Mouse (Mus musculus) 416B (cell line): ENCODE data around the gene Ascl3.

Source experiments
- DNase-seq: peaks from one replicate; pipeline ENCODE4 v3.0.0; 2011; ENCODE audit warnings: low read depth

Ascl3 gene

GRCm38 (mm10) chr7:109731626-109732025 lies at the start of gene Ascl3:
Ascl3 (minus strand) TSS chr7:109731726.
- no peak for DNase-seq

GRCm38 (mm10) chr7:109781087-109781469 lies 49.6 kb upstream of the Ascl3 start:
- no peak for DNase-seq

- DNase-seq: peak; percentile 69
Measured at GRCm38 (mm10) chr7:109772251-109772650, 40.7 kb upstream of the Ascl3 start.

- peak; percentile 98 for DNase-seq
Measured at GRCm38 (mm10) chr7:109768699-109769383, 37.3 kb upstream of the Ascl3 start.

GRCm38 (mm10) chr7:109767575-109768350 lies 36.2 kb upstream of the Ascl3 start:
- no peak for DNase-seq

- no peak for DNase-seq
Measured at GRCm38 (mm10) chr7:109764009-109764408, 32.5 kb upstream of the Ascl3 start.

DNA sequence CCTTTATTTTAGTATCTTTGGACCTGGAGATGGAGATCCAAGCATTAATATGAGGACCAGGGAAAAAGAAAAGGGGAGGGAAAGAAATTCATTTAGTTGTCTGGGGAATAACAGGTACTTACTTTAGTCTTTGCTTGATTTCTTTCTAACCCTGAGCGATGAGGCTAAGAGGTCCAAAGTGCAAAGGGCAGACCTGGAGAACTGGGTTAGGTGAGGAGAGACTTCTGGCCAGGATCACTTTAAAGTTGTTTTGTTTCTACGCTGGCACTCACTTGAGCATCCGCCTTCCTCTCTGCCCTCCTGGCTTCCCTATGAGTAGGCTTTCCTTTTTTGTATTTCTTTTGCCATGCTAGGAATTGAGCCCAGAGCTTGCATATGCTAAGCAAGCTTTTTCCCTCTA lies 24.8 kb upstream of the Ascl3 start:
- DNase-seq: no peak

DNA sequence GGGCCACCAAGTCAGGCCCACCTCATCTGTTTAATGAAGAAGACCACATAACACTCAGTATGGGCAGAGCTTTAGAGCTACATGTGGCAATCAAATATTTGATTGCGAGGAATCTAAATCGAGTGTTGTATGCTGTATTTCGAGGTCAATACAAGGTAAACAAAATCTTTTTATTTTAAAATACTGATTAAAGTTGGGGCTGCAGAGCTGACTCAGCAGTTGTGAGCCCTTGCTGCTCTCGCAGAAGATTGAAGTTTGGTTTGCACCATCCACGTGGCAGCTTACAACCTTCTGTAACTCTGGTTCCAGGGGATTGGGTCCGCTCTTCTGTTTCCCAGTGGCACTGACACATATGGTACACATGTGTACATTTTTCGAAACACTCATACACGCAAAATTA lies 22.5 kb upstream of the Ascl3 start:
- no peak for DNase-seq

- peak; percentile 67 for DNase-seq
Measured at GRCm38 (mm10) chr7:109752008-109752925, 20.7 kb upstream of the Ascl3 start, which contains the start of gene Tmem9b. Tmem9b (minus strand) TSS chr7:109752875.

DNA sequence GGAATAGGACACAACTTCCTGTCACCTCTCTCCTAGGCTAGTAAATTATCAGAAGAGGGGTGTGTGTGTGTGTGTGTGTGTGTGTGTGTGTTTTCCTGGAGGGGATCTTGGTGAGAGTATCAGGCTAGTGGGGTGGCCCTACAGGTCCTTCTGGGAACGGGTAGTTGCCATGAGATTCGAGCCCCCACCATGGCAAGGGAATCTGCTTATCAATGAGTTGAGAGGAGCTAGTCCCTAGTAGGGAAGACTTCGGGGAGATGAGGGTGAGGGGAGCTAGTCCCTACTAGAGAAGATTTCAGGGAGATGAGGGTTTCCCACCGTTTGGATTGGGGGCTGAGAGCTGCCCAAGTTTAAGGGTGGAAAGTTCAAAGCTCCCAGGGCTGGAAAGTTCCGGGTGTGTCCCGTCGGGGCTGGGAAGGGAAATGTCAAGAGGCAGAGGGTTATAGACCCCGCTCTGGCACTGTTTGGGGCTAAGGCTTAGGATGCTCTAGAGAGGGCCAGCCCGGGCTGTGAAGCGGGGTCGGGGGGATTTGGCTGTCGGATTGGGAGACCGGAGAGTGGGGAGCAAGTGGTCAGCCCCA lies 20.0 kb upstream of the Ascl3 start:
- DNase-seq: peak; percentile 16

- peak; percentile 49 for DNase-seq
Measured at GRCm38 (mm10) chr7:109747747-109748146, 16.2 kb upstream of the Ascl3 start.

DNA sequence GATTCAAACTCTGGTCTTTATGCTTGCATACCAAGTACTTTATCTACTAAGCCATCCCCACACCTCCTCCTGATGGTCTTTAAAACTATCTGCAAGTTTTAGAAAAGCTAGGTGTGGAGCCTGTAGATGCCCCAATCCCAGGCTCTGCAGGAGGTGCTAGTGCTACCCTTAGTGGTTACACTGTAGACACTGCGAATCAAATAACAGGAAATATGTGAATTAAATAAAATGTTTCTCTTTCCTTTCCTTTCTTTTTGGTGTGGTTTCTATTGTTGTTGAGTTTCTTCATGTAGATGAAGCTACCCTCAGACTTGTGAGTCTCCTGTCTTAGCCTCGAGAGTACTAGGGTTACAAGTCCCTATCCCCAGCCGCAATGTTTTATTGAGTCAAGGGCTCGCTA lies 10.2 kb upstream of the Ascl3 start:
- DNase-seq: no peak

DNA sequence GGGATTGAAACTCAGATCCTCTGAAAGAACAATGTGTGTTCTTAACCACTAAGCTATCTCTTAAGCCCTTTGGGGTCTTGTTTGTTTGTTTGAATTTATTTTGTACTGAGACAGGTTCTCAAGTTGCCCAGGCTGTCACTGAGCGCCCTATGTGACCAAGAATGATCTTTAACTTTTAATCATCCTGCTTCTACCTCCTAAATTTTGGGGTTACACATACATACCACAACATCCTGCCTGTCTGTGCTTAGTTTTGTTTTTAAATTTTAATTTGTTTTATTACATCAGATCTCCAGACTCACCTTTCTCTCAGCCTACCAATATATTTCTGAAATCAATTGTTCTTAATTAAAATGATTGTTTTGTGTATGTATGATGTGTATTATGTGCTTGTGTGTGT lies 9.5 kb upstream of the Ascl3 start:
- DNase-seq: no peak

DNA sequence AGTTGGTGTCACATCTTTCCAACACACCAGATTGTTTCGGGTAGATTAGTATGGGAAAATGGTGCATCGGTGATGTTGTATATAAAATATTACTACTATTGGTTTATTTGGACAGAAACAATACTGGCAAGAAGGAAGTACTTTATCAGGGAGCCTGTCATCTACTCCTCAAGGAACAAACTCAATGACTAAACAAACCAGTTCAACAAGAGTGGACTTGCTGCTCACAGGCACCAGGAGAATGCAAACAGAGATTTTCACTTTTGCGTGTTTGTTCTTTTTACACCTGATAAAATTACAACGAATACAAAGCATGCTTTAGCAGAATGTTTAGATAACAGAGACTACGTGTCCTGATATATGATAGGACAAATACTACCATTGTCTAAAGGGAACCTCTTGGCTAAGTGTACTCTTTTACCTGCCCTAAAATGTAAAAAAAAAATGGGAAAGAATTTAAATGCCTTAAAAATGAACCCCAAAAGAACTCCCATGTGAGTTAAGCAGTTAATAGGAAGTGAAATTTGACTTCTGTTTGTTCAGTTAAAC lies 8.4 kb upstream of the Ascl3 start:
- DNase-seq: no peak

DNA sequence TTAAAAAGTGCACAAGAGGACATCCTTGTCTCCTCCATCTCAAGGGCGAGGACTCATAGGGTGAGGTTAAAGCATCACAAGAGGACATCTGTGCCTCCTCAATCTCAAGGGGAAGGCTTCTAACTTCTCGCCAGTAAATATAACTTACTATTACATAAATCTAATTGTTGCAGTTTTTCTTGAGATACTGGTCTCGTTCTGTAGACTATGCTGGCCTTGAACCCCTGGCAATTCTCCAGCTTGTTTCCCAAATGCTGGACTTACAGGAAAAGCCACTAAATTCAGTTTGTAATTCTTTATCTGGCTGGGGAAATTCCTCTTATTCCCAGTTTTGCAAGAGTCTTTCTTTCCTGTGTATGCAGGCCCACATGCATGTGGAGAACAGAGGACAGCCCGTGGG lies 3.3 kb upstream of the Ascl3 start:
- DNase-seq: no peak

DNA sequence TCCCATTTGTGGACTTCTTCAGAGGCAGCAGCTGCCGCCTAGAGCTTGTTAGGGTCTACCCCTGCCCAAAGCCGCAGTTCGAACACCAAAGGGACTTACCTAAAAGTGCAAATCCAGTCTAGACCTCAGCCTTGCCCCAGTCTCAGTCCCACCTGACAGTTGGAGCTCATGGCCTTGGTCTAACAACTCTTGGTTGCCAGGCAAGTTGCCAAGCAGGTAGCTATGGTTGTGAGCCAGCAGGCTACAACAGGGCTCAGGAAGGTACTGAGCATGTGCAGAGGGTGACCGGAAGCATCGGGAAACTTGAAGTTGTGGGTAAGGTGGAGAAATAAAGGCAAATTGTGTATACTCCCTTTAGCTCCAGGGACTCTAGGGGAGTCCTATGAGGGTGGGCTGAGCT lies 7.8 kb downstream of the Ascl3 start, which contains the start of gene BC051019:
TSS of gene BC051019 (minus strand) at position 154 of the 400 bp plus-strand sequence.
- DNase-seq: no peak

DNA sequence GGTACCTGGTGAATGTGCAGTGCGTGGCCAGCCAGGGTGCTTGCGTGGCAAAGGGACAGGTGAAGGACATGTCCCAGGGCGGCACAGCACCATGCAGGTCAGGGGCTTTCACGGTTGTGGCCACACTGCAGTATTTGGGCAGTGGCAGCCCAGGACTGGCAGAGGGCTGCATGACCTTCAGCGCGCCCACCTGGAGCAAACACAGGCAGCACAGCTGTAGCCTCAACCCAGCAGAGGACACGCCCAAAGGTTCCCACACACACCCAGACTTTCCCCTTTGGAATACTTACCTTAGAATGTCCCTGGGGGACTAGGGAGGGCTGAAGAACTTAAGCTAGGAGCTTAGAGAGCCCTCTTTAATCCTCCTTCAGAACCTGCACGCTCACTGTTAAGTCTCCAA lies 8.4 kb downstream of the Ascl3 start:
- DNase-seq: no peak

DNA sequence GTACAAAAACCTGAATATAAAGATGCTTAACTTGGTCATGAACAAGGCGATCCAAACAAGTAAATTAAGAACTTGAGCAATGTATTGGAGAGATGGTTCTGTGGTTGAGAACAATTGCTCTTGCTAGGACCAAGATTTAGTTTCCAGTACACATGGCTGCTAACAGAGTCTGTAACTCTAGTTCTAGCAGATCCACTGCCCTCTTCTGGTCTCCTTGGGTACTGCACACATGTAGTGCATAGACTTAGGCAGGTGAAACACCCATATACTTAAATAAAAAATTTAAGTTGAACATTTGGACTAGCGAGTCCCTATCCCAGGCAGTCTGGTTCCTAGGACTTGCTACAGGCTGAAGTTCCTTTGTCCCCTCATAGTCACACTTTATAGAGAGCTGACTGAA lies 8.9 kb downstream of the Ascl3 start:
- peak; percentile 19 for DNase-seq

DNA sequence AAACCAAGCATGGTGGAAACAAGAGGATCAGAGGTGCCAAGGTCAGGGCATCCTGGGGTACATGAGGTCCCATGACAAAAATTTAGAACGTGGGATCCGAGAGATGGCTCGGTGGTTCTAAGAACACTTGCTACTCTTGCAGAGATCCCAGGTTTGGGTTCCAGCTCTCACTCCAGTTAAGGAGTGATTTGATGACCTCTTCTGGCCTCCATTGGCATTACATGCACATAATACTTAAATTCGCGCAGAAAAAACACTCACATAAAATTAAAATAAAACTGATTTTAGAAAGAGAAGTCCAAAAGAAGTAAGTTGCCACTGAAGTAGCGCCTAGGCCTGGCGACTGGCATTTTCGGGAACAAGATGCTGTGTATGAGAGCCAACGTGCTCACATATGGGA lies 12.2 kb downstream of the Ascl3 start:
- peak; percentile 57 for DNase-seq

- peak; percentile 33 for DNase-seq
Measured at GRCm38 (mm10) chr7:109713434-109713982, 18.0 kb downstream of the Ascl3 start.

DNA sequence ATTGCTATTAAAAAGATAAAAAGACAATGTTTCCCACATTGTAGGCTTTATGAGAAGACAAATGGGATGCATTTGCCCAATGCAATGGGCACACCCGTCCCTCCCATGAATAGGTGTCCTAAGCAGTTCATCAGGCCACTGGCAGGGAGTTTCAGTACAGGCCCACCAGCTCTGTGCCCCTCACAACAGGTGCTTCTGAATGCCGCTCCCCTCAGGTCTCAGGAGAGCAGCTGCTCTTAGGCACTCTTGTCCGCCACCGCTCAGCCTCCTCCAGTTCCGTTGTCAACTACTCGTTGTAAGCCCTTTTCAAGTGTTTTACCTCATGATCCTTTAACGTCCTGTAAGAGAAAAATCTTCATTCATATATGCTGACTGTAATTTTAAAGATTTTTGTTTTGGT lies 19.3 kb downstream of the Ascl3 start:
- DNase-seq: no peak
